32 mouse cellular contexts compared by ENCODE assay signal in the genomic region with DNA sequence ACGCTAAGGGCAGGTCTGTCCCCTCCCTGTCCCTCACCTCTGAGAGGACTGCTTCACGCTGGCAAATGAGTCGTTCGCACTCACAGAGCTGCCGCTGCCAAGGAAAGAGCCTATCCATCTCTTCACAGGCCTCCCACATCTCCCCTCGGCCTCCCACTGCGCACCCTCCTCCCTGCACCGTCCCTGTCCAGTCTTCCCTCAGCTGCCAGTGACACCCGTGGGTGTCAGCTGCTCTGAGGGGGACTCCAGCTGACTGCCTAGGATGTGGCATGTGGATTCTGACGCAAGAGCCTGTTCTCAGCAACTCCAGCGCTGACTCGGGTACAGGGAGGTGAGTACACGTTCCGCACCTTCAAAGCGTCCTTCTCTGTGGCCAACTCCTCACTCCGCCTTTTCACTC. TPM values are rescaled to one million over a fixed set of nuclear protein-coding genes. Genes with fewer than 3 reads are reported as not detected.
DNase-seq lines count a peak whose midpoint lies in the region; TF ChIP-seq lines count a peak whose summit lies in the region.
"Had no signal": no experiment of that assay in that cellular context is flagged by ENCODE, and none has a peak within 500 bp of the region (broad histone marks: within the 10 kb centered on the region; RNA-seq: fewer than 3 reads in every experiment).

No protein-coding gene starts in this region.

- H3K4me1 ChIP-seq in ES-E14 (ENCODE audit: control insufficient read depth in 2 of 2, insufficient read depth in 2 of 2, low read length in 2 of 2, poor library complexity in 1 of 2): peaks cover 0 to 26% of the 10 kb centered on the region in 2 experiments; a peak in 2 of 4 replicates
- peaks cover 65% of the 10 kb centered on the region for H3K4me1 ChIP-seq in limb, embryonic 10.5 days
- peaks cover 43% of the 10 kb centered on the region for H3K4me1 ChIP-seq in embryonic facial prominence, embryonic 10.5 days
- H3K4me1 ChIP-seq: neural tube, embryonic 15.5 days had no signal

- DNase-seq in cerebellum, adult 9-11 months: peak; percentile 64
- DNase-seq in cerebellum, adult 9-10 months: no peak
- peak; percentile 63 to 83 for DNase-seq in left cerebral cortex, adult 18-20 months (ENCODE audit: low spot score in 2 of 2)
- DNase-seq in left cerebral cortex, postnatal 4 days: no peak
- DNase-seq in ES-E14 (ENCODE audit: low read depth, low spot score): no peak
- DNase-seq in limb, embryonic 10.5 days (ENCODE audit: low spot score): no peak
- no peak for DNase-seq in urinary bladder, adult 2 months (ENCODE audit: low spot score)
- no peak for DNase-seq in embryonic facial prominence, embryonic 10.5 days (ENCODE audit: low spot score)
- DNase-seq: adrenal gland, postnatal 10 days; gastrocnemius, adult 2 months; heart, postnatal 36 days; kidney, adult 9 months; kidney, postnatal 14 days; liver, postnatal 0 days; right cerebral cortex, postnatal 14 days had no signal

- H3K4me3 ChIP-seq in ES-E14 (ENCODE audit: insufficient read depth in 1 of 2, low read depth in 1 of 2, low read length in 2 of 2, poor library complexity in 1 of 2, severe bottlenecking in 1 of 2): peak overlapping the region in 1 of 2 experiments; percentile 41; a peak in 2 of 4 replicates
- no peak overlapping the region for H3K4me3 ChIP-seq in limb, embryonic 10.5 days
- no peak overlapping the region for H3K4me3 ChIP-seq in embryonic facial prominence, embryonic 10.5 days
- H3K4me3 ChIP-seq: gastrocnemius, adult 2 months; heart, embryonic 15.5 days; intestine, embryonic 15.5 days; layer of hippocampus, adult 2 months; neural tube, embryonic 15.5 days had no signal

- intact Hi-C loops in left cerebral cortex, postnatal 4 days (cut with DNase I): no loop called here

- no peaks in the 10 kb centered on the region for H3K36me3 ChIP-seq in ES-E14 (ENCODE audit: control insufficient read depth, insufficient read depth, low read length, poor library complexity, severe bottlenecking)
- H3K36me3 ChIP-seq in limb, embryonic 10.5 days: no peaks in the 10 kb centered on the region
- H3K36me3 ChIP-seq in embryonic facial prominence, embryonic 10.5 days (replicated peaks): no peaks in the 10 kb centered on the region
- H3K36me3 ChIP-seq: heart, embryonic 15.5 days; intestine, embryonic 15.5 days; neural tube, embryonic 15.5 days had no signal

- no peaks in the 10 kb centered on the region for H3K9me3 ChIP-seq in ES-E14 (ENCODE audit: control insufficient read depth, insufficient read depth, low read depth, low read length)
- no peaks in the 10 kb centered on the region for H3K9me3 ChIP-seq in limb, embryonic 10.5 days (replicated peaks)
- H3K9me3 ChIP-seq in embryonic facial prominence, embryonic 10.5 days: no peaks in the 10 kb centered on the region
- H3K9me3 ChIP-seq: heart, embryonic 15.5 days; intestine, embryonic 15.5 days; neural tube, embryonic 15.5 days had no signal

- peak overlapping the region; percentile 30; the same call in 1 of the 2 replicates for H3K9ac ChIP-seq in ES-E14 (ENCODE audit: insufficient read depth, low read depth, low read length, poor library complexity, severe bottlenecking)
- H3K9ac ChIP-seq: heart, embryonic 15.5 days; hindbrain, embryonic 14.5 days; intestine, embryonic 15.5 days; liver, postnatal 0 days; neural tube, embryonic 15.5 days had no signal

- in situ Hi-C loops in ES-E14 (cut with MboI; ENCODE audit: low sequenced_read_pairs in 2 of 2, unreplicated experiment in 2 of 2): no loop called here

- WGBS in limb, embryonic 10.5 days: 64% methylated on average over 16 of the region's 16 CpGs
- 58% methylated on average over 16 of the region's 16 CpGs for WGBS in embryonic facial prominence, embryonic 10.5 days

- H3K27me3 ChIP-seq in limb, embryonic 10.5 days (ENCODE audit: low read depth, poor library complexity, severe bottlenecking): peaks cover 77% of the 10 kb centered on the region
- H3K27me3 ChIP-seq in embryonic facial prominence, embryonic 10.5 days (replicated peaks; ENCODE audit: low read depth, poor library complexity, severe bottlenecking): peaks cover 81% of the 10 kb centered on the region

- H3K27ac ChIP-seq in ES-E14 (ENCODE audit: insufficient read depth, low read depth, low read length, poor library complexity, severe bottlenecking): no peak overlapping the region; the same call in 1 of the 2 replicates
- peak overlapping the region; percentile 7; the same call in 1 of the 2 replicates for H3K27ac ChIP-seq in limb, embryonic 10.5 days
- H3K27ac ChIP-seq in embryonic facial prominence, embryonic 10.5 days (replicated peaks): no peak overlapping the region
- H3K27ac ChIP-seq: gastrocnemius, adult 2 months; heart, embryonic 15.5 days; hindbrain, embryonic 14.5 days; intestine, embryonic 15.5 days; layer of hippocampus, adult 2 months; macrophage; neural tube, embryonic 15.5 days had no signal

TF ChIP-seq in ES-E14, 5 proteins besides CTCF, POLR2A, EP300 and RAD21:
- TF ChIP-seq MAFK (IDR thresholded peaks at IDR 0.05; ENCODE audit: insufficient read depth, low read depth, low read length): no peak
- no peak for TF ChIP-seq HCFC1 (IDR thresholded peaks at IDR 0.05; ENCODE audit: borderline replicate concordance, insufficient read depth, low read length)
- TF ChIP-seq ZC3H11A (IDR thresholded peaks at IDR 0.05; ENCODE audit: borderline replicate concordance, low read depth, low read length): no peak
- no peak for TF ChIP-seq CHD2 (IDR thresholded peaks at IDR 0.05; ENCODE audit: low read depth, low read length)
- no peak for TF ChIP-seq ZNF384 (IDR thresholded peaks at IDR 0.05; ENCODE audit: low read depth, low read length)

RNA-seq across cellular contexts. Expression of a gene that starts 8.8 kb away (rescaled TPM):
- not detected for total RNA-seq in left cerebral cortex, adult 18-20 months (2021)
- total RNA-seq in left cerebral cortex, postnatal 4 days (2021): not detected
- 0.54 TPM in 1 of 2 replicates, not detected in the other for total RNA-seq in ES-E14 (2012; rRNA removed)
- not detected in 2 replicates for polyA plus RNA-seq in limb, embryonic 10.5 days (2016; fragmentation: Nextera tagmentation; extraction: Ambion mirVana)
- polyA plus RNA-seq in urinary bladder, adult 2 months (2012; rRNA removed): not detected in 2 replicates
- polyA plus RNA-seq in embryonic facial prominence, embryonic 10.5 days (2016; fragmentation: Nextera tagmentation; extraction: Ambion mirVana): not detected in 2 replicates
- total RNA-seq: adrenal gland, postnatal 10 days; gastrocnemius, adult 2 months; gastrocnemius, postnatal 4 days; heart, adult 8-10 months; heart, postnatal 36 days; layer of hippocampus, adult 2 months; layer of hippocampus, postnatal 25 days had no signal
- polyA plus RNA-seq: activated CD4-positive, CD25-positive, alpha-beta regulatory T cell, adult 4 months; CD4-positive, CD25-positive, alpha-beta regulatory T cell, adult 4 months; heart, embryonic 15.5 days; hindbrain, embryonic 14.5 days; intestine, embryonic 15.5 days; limb, embryonic 11.5 days; liver, embryonic 11.5 days; liver, postnatal 0 days; lung, postnatal 0 days; macrophage; neural tube, embryonic 15.5 days; spleen, adult 2 months had no signal

RNA-seq across cellular contexts. Expression of a gene that starts 10.2 kb away (rescaled TPM):
- under 1 TPM; 0.26 to 0.40 TPM for total RNA-seq in left cerebral cortex, adult 18-20 months (2021)
- total RNA-seq in left cerebral cortex, postnatal 4 days (2021): under 1 TPM in 1 of 2 experiments, not detected in 1; 0.38 TPM
- total RNA-seq in ES-E14 (2012; rRNA removed): 0.11 TPM in 1 of 2 replicates, not detected in the other
- not detected in 2 replicates for polyA plus RNA-seq in limb, embryonic 10.5 days (2016; fragmentation: Nextera tagmentation; extraction: Ambion mirVana)
- polyA plus RNA-seq in urinary bladder, adult 2 months (2012; rRNA removed): 0.03 TPM in 1 of 2 replicates, not detected in the other
- 0.10 and 0.29 TPM in 2 replicates for polyA plus RNA-seq in embryonic facial prominence, embryonic 10.5 days (2016; fragmentation: Nextera tagmentation; extraction: Ambion mirVana)
- total RNA-seq: adrenal gland, postnatal 10 days; gastrocnemius, adult 2 months; heart, adult 8-10 months; heart, postnatal 36 days had no signal
- polyA plus RNA-seq: activated CD4-positive, CD25-positive, alpha-beta regulatory T cell, adult 4 months; CD4-positive, CD25-positive, alpha-beta regulatory T cell, adult 4 months; forebrain, embryonic 16.5 days; heart, embryonic 15.5 days; hindbrain, embryonic 14.5 days; intestine, embryonic 15.5 days; limb, embryonic 11.5 days; liver, embryonic 11.5 days; liver, postnatal 0 days; lung, postnatal 0 days; macrophage; midbrain, embryonic 16.5 days; neural tube, embryonic 15.5 days; spleen, adult 2 months had no signal

RNA-seq across cellular contexts. Expression of a gene that starts 15.1 kb away (rescaled TPM):
- total RNA-seq in left cerebral cortex, adult 18-20 months (2021): 1 to 10 TPM; 4.9 to 9.7 TPM
- total RNA-seq in left cerebral cortex, postnatal 4 days (2021): 1 to 10 TPM; 1.1 to 1.9 TPM
- 2.4 and 2.7 TPM in 2 replicates for total RNA-seq in ES-E14 (2012; rRNA removed)
- polyA plus RNA-seq in limb, embryonic 10.5 days (2016; fragmentation: Nextera tagmentation; extraction: Ambion mirVana): 0.45 and 0.68 TPM in 2 replicates
- polyA plus RNA-seq in urinary bladder, adult 2 months (2012; rRNA removed): 0.12 and 0.15 TPM in 2 replicates
- polyA plus RNA-seq in embryonic facial prominence, embryonic 10.5 days (2016; fragmentation: Nextera tagmentation; extraction: Ambion mirVana): 0.62 and 0.67 TPM in 2 replicates
- total RNA-seq: gastrocnemius, adult 2 months; heart, adult 8-10 months; heart, postnatal 36 days had no signal
- polyA plus RNA-seq: CD4-positive, CD25-positive, alpha-beta regulatory T cell, adult 4 months; liver, postnatal 0 days; macrophage had no signal

RNA-seq across cellular contexts. Expression of a gene that starts 22.3 kb away (rescaled TPM):
- total RNA-seq in left cerebral cortex, adult 18-20 months (2021): 10 to 100 TPM; 33.6 to 38.3 TPM
- 10 to 100 TPM; 14.5 to 18.3 TPM for total RNA-seq in left cerebral cortex, postnatal 4 days (2021)
- total RNA-seq in ES-E14 (2012; rRNA removed): 4.7 and 6.9 TPM in 2 replicates
- 0.21 and 0.41 TPM in 2 replicates for polyA plus RNA-seq in limb, embryonic 10.5 days (2016; fragmentation: Nextera tagmentation; extraction: Ambion mirVana)
- polyA plus RNA-seq in urinary bladder, adult 2 months (2012; rRNA removed): 5.1 and 7.5 TPM in 2 replicates
- 1.2 and 2.0 TPM in 2 replicates for polyA plus RNA-seq in embryonic facial prominence, embryonic 10.5 days (2016; fragmentation: Nextera tagmentation; extraction: Ambion mirVana)
- total RNA-seq: gastrocnemius, adult 2 months; gastrocnemius, postnatal 4 days; heart, adult 8-10 months; heart, postnatal 36 days had no signal
- polyA plus RNA-seq: macrophage had no signal

RNA-seq across cellular contexts. Expression of a gene that starts 25.9 kb away (rescaled TPM):
- total RNA-seq in left cerebral cortex, adult 18-20 months (2021): 1,000 to 10,000 TPM; 1,307 TPM
- 100 to 1,000 TPM; 267 to 292 TPM for total RNA-seq in left cerebral cortex, postnatal 4 days (2021)
- total RNA-seq in ES-E14 (2012; rRNA removed): 3.4 and 4.4 TPM in 2 replicates
- polyA plus RNA-seq in limb, embryonic 10.5 days (2016; fragmentation: Nextera tagmentation; extraction: Ambion mirVana): 0.06 TPM in 1 of 2 replicates, not detected in the other
- polyA plus RNA-seq in urinary bladder, adult 2 months (2012; rRNA removed): 0.03 and 0.04 TPM in 2 replicates
- polyA plus RNA-seq in embryonic facial prominence, embryonic 10.5 days (2016; fragmentation: Nextera tagmentation; extraction: Ambion mirVana): 0.74 and 1.2 TPM in 2 replicates
- polyA plus RNA-seq: activated CD4-positive, CD25-positive, alpha-beta regulatory T cell, adult 4 months; CD4-positive, CD25-positive, alpha-beta regulatory T cell, adult 4 months; liver, postnatal 0 days; macrophage had no signal

Comparison
In these comparisons a context has a peak if more than half of its experiments do, and no peak if none do; other contexts are left out.
1. DNase-seq: peak in cerebellum, adult 9-11 months (single experiment) and left cerebral cortex, adult 18-20 months (2 of 2); none in cerebellum, adult 9-10 months (single experiment), left cerebral cortex, postnatal 4 days (single experiment), ES-E14 (single experiment), limb, embryonic 10.5 days (single experiment), urinary bladder, adult 2 months (single experiment) and embryonic facial prominence, embryonic 10.5 days (single experiment).